Mouse (Mus musculus) spleen, adult 18-20 months (tissue): ENCODE measurements at regions not wholly inside any gene's neighbourhood (a gene's known extent, or its start where the extent isn't known, plus 50 kb on each side); places are given as distances from the start of the nearest gene placed in this dataset.
A peak's percentile ranks its signal among the peaks of the same experiment; 100 is the strongest.

Experiments
- DNase-seq, 2 experiments: peaks; one replicate each; pipeline ENCODE4 v3.0.0; 2022; ENCODE audit warnings: mixed read lengths in 2 of 2

DNA sequence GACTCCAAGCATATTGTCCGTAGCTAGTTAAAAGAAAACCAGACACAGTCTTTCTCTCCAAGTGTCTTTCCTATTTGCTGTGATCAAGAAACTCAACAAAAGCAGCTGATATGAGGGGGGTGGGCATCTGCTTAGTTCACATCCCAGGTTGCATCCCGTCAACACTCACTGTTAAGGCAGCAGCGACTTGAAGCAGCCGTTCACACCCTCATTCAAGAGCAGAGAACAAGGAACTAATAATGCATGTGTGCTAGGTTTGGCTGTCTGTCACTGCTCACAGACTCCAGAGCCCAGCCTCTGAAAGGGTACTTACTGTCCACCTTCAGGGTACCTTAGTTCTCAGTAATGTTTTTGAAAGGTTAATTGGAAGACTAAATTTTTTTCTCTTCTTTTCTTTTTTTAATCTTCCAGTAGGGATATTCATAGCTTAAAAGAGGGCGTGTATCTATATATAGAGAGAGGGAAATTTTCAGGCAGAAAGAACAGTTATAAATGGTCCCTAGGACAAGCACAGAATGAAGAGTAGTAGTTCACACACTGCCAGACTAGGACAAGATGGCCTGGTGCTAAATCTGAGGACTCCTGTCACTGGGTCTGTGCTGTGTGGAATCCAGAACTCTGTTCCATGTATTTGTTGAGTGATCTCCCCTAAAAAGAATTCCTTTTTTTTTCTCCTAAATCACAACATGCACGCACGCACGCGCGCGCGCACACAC is 199.1 kb upstream of the BB014433 start:
- no peak for DNase-seq

DNA sequence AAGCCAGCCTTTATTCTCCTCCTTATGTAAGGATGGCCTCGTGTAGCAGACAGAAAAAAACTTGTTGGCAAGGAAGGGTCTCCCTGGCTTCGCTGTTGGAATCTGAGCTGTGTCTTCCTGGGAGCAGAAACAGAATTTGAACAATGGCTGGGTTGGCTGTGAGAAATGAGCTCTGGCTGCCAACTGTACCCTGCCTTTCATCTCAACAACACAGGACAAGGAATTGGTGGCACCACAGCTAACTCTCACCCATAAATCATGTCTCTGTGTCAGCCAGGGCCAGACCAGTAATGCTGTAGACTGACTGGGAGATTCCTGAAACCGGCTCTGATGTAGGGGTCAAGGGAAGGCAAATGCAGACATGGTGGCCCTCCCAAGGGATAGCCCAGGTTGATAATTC is 189.5 kb upstream of the BB014433 start:
- DNase-seq = no peak

DNA sequence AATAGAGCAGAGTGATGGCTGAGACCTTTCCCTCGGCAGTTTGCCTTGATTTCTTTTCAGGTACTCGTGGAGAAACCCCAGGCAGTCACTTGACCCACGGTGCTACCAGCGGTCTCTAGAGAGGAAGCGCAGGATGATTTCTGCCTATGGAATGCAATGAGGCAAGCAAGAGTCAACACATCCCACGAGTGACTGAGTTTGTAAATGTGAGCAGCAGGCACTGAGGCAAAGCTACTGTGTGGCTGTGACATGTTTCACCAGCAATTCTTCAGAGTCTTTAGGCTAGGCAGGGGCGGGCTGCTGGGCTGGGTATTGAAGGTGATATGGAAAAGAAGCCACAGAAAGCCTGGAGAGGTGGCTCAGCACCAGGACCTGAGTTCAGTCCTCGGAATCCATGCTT is 187.4 kb upstream of the BB014433 start:
- DNase-seq = no peak

DNA sequence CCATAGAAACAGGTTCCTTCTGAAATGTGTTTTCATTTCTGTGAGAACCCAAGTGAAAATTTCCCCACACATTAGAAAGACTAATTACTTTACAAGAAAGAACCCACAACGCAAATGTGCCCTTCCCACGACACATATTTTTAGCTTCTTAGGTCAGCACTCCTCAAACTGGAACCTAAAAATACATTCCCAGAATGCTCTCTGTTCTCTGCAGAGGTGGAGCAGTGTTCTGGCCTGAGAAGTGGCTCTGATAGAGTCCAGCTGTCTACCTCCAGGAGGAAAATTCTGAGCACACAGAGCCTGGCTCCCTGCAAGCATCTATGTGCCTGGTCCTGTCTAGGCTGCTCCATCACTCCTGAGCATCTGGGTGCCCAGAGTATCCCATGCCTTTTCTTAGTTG is 184.3 kb upstream of the BB014433 start:
- no peak for DNase-seq

DNA sequence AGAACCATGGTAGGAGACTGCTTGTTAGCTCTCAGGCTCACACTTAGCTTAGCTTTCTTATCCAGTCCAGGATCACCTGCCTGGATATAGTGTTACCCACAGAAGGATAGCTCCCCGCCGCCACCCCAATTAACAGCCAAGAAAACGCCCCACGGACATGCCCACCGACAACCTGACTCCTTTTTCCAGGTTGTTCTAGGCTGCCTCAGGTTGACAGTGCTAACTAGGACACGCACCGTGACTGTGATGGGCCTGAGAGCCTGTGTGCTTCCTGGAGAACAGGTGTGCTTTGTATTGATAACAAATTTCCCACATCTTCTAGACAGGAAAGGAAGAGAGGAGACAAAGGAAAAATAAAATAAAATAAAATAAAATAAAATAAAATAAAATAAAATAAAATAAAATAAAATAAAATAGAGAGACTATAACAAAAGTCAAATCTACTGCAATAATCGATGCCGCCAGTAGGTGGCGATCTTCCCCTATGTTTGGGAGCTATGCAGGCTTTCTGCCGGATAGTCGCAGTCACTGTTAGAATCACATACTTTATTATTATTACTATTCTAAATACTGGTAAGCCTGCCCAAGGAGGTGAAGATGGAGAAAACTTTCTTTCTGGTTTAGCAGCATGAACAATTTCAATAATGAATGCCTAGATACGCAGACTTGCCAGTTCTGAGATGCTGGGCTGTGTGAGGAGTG is 175.5 kb upstream of the BB014433 start:
- peak in 1 of 2 experiments; percentile 27 for DNase-seq

DNA sequence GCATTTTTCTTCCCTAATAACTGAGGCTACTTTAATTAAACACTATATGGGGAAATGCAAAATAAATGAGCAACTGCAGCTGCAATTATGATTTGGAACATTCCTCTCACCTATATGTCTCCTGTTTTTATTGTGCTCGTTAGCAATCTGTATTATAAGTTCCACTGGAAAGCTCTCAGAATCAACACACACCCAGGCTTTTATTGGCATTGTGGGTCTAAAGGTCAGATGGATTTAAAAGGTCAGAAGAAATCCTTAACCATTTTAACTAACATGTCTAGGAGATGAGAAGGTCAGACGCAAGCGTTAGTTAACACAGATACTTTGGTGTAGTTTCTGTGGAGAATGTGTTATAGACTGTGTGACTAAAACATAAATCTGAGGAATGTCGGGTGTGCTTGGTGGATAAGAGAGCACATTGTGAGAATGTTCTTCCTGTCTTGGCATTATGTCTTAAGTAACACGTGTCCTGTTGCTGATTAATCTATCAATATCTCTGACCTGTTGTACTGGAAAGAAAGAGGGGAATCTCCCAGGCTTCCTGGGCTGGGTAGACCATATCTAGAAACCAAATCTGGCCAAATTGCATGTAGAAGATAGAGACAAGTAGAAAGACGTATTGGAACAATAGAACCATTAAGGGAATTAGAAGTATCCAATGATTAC is 164.1 kb upstream of the BB014433 start:
- no peak for DNase-seq

DNA sequence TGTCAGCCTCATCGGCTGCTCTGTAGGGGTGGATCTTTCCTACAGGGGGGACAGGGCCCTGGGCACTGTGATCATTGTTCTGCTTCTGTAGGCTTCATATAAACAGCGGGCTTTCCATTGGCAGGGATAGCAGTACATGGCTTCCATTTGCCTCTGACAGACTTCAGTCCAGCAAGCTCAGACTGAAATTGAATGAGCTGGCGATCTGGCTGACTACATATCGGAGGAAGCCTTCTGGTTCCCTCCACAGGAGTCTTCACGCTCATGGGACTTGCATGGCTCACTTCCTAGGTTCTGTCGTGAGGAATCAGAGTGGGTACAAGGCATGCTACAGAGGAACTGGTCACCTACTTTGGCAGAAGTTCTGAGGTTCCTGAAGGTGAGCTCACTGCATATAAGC is 155.7 kb upstream of the BB014433 start:
- no peak for DNase-seq

DNA sequence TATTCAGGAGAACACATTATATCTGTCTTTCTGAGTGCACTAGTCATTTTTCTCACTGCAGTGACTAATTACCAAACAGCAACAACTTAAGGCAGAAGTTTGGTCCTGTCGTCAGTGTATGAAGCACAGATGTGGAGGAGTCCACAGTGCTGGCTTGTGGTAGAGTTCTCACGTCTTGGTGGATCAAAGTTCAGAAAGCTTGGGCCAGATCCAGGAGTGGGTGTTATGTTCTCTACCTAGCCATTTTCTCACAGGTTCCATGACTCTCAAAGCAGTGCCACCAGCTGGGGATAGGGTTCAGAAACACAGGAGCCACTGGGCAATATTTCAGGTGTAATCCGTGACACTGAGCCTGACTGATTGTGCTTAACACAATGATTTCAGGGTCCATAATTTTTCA is 144.8 kb upstream of the BB014433 start:
- no peak for DNase-seq

DNA sequence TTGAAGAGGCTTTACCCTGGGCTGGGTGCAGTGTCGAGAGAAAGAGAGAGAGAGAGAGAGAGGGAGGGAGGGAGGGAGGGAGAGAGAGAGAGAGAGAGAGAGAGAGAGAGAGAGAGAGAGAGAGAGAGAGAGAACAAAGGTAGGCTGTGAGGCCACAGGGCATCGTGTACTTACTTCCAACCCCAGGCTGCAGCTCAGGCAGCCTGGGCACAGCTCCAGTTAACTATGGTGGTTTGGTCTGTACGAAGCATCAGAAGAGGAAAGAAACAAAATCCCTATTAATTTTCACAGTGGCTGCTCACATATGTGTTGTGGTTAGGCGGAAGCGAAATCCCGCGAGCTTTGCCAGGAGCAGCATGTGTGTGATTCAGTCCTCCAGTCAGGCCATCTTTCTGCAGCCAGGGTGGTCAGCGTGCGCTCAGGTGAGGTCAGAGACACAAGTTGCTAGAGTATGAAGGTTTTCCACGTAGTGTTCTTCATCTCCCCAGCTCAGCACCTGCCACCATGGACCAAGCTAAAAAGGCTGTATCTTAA is 143.3 kb upstream of the BB014433 start:
- no peak for DNase-seq
